Mouse (Mus musculus) midbrain, embryonic 16.5 days (tissue): Measurements from ENCODE around the gene Cep162. TPM values are rescaled to one million over a fixed set of nuclear protein-coding genes. Genes with fewer than 3 reads are reported as not detected.

ENCODE experiments used
- ATAC-seq: fragments of 200-750 bp; cut with Nextera tagmentation; 2 replicates; pipeline ENCODE4 v1.8.0; 2017; ENCODE audit warnings: moderate TSS enrichment
- H3K27ac ChIP-seq: fragments of 300-500 bp; sonication (generic); 2 replicates; pipeline ENCODE4 v1.5.1; 2014; ENCODE audit warnings: mild to moderate bottlenecking, low read length, mixed read lengths
- H3K27me3 ChIP-seq: fragments of 300-500 bp; sonication (generic); 2 replicates; pipeline ENCODE4 v1.6.1; 2014; ENCODE audit warnings: low read depth, low read length, mixed read lengths; ENCODE audit not compliant: control insufficient read depth, insufficient read depth
- H3K36me3 ChIP-seq: fragments of 300-500 bp; sonication (generic); 2 replicates; pipeline ENCODE4 v1.6.1; 2014; ENCODE audit warnings: mild to moderate bottlenecking, low read length, moderate library complexity, mixed read lengths; ENCODE audit not compliant: control insufficient read depth, insufficient read depth
- H3K4me1 ChIP-seq: fragments of 300-500 bp; sonication (generic); 2 replicates; pipeline ENCODE4 v1.6.1; 2014; ENCODE audit warnings: mild to moderate bottlenecking, low read length, mixed read lengths; ENCODE audit not compliant: control insufficient read depth, insufficient read depth
- H3K4me2 ChIP-seq: fragments of 300-500 bp; sonication (generic); 2 replicates; pipeline ENCODE4 v1.6.1; 2014; ENCODE audit warnings: mild to moderate bottlenecking, low read length, mixed read lengths
- H3K4me3 ChIP-seq: fragments of 300-500 bp; sonication (generic); 2 replicates; pipeline ENCODE4 v1.5.1; 2014; ENCODE audit warnings: low read depth, mild to moderate bottlenecking, low read length, moderate library complexity, mixed read lengths
- H3K9ac ChIP-seq: fragments of 300-500 bp; sonication (generic); 2 replicates; pipeline ENCODE4 v1.6.1; 2014; ENCODE audit warnings: low read depth, low read length, mixed read lengths
- H3K9me3 ChIP-seq: fragments of 300-500 bp; sonication (generic); replicated peaks from 2 replicates; pipeline ENCODE4 v1.6.1; 2014; ENCODE audit warnings: mild to moderate bottlenecking, low read length, mixed read lengths; ENCODE audit not compliant: control insufficient read depth, poor library complexity, severe bottlenecking
- WGBS: fragments of 180-500 bp; shearing (Covaris S2); extraction: QIAGEN DNeasy Blood & Tissue Kit; methylation state at CpG from one replicate; pipeline ENCODE4 v1.1.7; 2014; 5-methylcytosine and 5-hydroxymethylcytosine counted together
- polyA plus RNA-seq: library from polyadenylated mRNA; unstranded; fragments of >200 nt; fragmentation: Nextera tagmentation; extraction: Ambion mirVana; gene quantifications from 2 replicates; pipeline ENCODE4 v1.2.1, GENCODE M21; 2015

The Cep162 gene
- polyA plus RNA-seq, 1 experiment from 2014 or later: 6.4 TPM

DNA sequence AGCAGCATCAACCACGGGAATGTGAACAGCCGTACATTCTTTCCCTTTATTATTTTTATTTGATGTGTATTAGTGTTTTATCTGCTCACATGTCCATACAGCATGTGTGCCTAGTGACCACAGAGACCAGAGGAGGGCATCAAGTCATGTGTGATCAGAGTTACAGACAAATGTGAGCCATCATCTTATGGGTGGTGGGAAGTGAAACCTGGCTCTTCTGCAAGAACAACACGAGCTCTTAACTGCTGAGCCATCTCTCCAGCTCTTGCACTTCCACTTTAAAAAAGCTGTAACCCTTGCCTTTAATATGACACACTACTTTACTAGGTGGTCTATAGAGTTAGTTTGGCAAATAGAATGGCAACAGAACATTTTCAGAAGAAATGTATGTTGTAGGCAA, 83.8 kb downstream of the Cep162 start:
- peaks cover 5% of the 10 kb centered on the region for H3K4me1 ChIP-seq
- no peak overlapping the region for H3K4me2 ChIP-seq
- H3K9ac ChIP-seq: no peak overlapping the region
- no peak for ATAC-seq
- H3K27ac ChIP-seq: no peak overlapping the region
- 83% methylated on average over 3 of the region's 3 CpGs for WGBS
- H3K27me3 ChIP-seq: no peaks in the 10 kb centered on the region
- no peaks in the 10 kb centered on the region for H3K36me3 ChIP-seq
- no peaks in the 10 kb centered on the region for H3K9me3 ChIP-seq
- H3K4me3 ChIP-seq: no peak overlapping the region

DNA sequence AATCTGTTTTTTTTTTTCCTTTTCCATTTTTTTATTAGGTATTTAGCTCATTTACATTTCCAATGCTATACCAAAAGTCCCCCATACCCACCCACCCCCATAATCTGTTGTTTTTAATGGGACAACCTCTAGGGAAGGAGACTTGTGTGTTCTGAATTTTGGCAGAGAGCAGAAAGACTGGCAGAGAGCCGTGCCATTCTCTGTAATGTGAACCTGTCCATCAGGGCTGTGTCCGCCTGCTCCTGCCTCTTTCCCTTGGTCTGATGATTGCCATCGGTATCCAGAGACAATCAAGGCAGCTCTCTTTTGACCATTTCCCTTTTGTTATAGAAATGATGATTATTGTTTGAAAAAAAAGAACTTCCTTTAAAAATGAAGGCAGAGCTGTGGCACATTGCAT, 84.4 kb downstream of the Cep162 start:
- Histone ChIP-seq H3K4me2 (no peak overlapping the region), H3K4me1 (peaks cover 5% of the 10 kb centered on the region), H3K9ac (no peak overlapping the region), H3K4me3 (no peak overlapping the region), H3K9me3 (no peaks in the 10 kb centered on the region), H3K27ac (no peak overlapping the region), H3K27me3 (no peaks in the 10 kb centered on the region), H3K36me3 (no peaks in the 10 kb centered on the region)
- WGBS: 76% methylated on average over 3 of the region's 3 CpGs
- no peak for ATAC-seq

DNA sequence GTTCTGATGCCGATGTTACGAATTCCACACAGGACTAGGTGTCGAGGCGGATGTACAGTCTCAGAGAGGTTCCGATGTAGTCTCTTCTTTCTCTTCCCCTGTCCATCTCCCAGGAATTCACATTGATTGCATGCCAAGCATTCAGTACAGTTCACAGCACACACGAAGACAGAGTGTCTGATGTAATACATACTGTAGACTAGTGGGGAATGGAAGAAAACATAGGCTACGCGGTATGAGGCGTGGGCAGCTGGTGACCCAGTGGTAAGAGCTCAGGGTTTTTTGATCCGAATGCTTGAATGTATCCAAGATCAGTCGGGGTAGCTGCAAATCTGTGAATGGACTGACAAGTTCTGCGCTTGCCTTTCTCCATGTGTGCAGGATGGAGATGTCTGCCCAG, 86.2 kb downstream of the Cep162 start:
- Histone ChIP-seq H3K36me3 (no peaks in the 10 kb centered on the region), H3K27ac (no peak overlapping the region), H3K27me3 (no peaks in the 10 kb centered on the region), H3K4me3 (no peak overlapping the region), H3K9me3 (no peaks in the 10 kb centered on the region), H3K4me2 (no peak overlapping the region), H3K4me1 (peaks cover 5% of the 10 kb centered on the region), H3K9ac (no peak overlapping the region)
- no peak for ATAC-seq
- WGBS: 81% methylated on average over 12 of the region's 12 CpGs

DNA sequence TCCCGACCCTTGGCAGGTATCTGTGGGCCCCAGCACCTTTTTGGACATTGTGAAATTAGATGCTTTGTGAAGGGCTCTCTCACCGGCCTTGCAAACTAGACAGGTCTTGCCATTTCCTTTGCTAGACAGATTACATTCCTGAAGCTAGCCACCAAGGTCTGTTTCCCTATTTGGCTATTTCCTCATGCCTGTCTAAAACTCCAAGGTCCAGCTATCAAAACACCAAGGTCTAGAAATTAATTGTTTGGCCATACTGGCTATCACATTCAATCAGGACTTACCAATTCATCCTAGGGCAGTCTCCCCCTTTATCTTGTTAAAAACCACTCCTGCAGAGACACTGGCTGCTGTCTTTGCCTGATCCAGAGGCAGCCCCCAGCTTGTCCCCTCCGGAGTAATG, 87.3 kb downstream of the Cep162 start:
- no peaks in the 10 kb centered on the region for H3K36me3 ChIP-seq
- peaks cover 5% of the 10 kb centered on the region for H3K4me1 ChIP-seq

DNA sequence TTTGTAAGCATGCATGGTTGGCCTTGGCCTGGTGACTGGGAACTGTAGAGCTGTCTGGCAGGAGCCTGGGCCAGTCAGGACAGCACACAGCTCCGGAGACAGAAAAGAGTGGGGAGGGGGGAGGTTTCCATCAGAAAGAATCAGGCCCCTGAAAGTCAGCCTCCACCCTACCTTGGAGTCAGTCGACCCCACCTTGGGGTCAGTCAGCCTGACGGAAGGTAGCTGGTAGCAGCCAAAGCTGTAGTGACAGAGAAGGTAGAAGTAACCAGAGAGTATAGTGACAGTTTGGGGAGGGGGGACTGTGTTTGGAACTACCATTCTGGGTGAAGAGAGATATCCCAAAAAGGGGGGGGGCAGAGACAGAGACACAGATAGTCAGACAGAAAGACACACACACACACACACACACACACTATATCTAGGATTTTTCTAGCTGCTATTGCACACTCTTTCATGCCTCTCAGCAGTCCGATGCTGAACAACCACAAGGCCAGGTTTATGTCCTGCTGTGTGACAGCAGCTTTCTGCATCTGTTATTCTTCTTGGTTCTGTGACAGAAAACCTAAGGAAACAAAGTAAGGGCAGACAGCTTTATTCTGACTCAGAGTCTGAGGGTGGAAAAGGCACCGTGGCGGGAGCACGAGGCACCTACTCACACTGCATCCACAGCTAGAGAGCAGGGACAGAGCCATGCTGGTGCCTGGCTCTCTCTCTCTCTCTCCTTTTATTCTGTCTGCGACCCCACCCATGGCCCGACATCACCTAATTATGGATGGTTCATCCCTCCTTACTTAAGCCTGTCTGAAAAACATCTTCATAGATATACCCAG, 88.1 kb downstream of the Cep162 start:
- no peak overlapping the region for H3K9ac ChIP-seq
- no peak overlapping the region for H3K4me2 ChIP-seq
- H3K27ac ChIP-seq: 0 out of 2 replicates have a peak overlapping the region, but pooled peaks have one; percentile 30
- 39% methylated on average over 9 of the region's 9 CpGs for WGBS
- peak; percentile 66 for ATAC-seq
- H3K36me3 ChIP-seq: no peaks in the 10 kb centered on the region
- no peak overlapping the region for H3K4me3 ChIP-seq
- H3K9me3 ChIP-seq: no peaks in the 10 kb centered on the region
- H3K4me1 ChIP-seq: peaks cover 5% of the 10 kb centered on the region
- no peaks in the 10 kb centered on the region for H3K27me3 ChIP-seq

More for the DNA sequence above, 87.3 kb downstream of the Cep162 start:
- 45% methylated on average over 3 of the region's 3 CpGs for WGBS
- Histone ChIP-seq H3K27me3 (no peaks in the 10 kb centered on the region), H3K4me3 (no peak overlapping the region), H3K9me3 (no peaks in the 10 kb centered on the region), H3K9ac (no peak overlapping the region), H3K27ac (no peak overlapping the region), H3K4me2 (no peak overlapping the region)
- ATAC-seq: no peak

DNA sequence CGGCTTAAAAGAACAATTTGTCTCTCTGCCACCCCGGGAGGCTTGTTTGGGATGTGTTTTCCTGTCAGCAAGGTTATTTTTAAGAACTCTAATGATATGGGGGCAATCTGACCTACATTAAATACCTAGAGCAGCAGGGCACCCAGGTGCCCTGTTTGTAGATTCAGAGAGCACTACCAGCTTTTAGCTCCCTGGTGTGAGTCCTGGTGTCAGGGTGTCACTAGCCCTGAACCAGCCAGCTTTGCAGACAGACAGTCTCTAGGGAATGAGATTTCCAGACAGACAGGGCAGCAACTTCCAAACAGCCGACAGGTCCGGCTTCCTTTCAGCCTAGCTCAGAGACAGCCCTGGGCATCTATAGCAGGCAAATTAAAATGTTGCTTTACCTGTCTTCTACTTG, 92.8 kb downstream of the Cep162 start:
- H3K4me2 ChIP-seq: no peak overlapping the region
- H3K9me3 ChIP-seq: no peaks in the 10 kb centered on the region
- WGBS: 84% methylated on average over 4 of the region's 4 CpGs
- H3K4me1 ChIP-seq: peaks cover 3% of the 10 kb centered on the region
- H3K36me3 ChIP-seq: no peaks in the 10 kb centered on the region
- H3K9ac ChIP-seq: no peak overlapping the region
- no peak for ATAC-seq
- H3K4me3 ChIP-seq: no peak overlapping the region
- H3K27ac ChIP-seq: no peak overlapping the region
- H3K27me3 ChIP-seq: no peaks in the 10 kb centered on the region

DNA sequence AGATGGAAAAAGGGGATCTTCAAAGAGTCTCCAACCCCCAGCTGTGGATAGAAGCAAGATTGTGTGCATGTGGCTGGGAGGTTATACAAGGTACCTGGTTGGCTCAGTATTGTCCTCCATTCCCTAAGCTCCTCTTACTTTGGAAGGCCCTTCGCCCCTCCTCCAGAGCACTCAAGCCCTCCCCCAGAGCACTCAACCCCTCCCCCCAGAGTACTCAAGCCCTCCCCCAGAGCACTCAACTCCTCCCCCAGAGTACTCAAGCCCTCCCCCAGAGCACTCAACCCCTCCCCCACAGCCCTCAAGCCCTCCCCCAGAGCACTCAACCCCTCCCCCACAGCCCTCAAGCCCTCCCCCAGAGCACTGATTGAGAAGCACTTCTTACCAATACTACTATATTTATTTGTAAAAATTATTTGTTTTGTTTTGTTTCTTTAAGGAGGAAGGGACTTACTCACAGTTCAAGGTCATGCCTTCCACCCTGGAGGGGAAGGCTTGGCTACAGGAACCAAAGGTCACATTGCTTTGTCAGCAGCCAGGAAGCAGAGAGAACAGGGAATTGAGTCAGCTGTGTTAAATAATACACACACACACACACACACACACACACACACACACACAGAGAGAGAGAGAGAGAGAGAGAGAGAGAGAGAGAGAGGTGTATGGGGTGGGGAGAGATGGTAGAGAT, 102.6 kb downstream of the Cep162 start:
- WGBS: 100% methylated on average over 1 of the region's 1 CpGs
- no peak overlapping the region for H3K9ac ChIP-seq
- no peaks in the 10 kb centered on the region for H3K27me3 ChIP-seq
- H3K4me2 ChIP-seq: no peak overlapping the region
- ATAC-seq: no peak
- no peak overlapping the region for H3K27ac ChIP-seq
- H3K36me3 ChIP-seq: no peaks in the 10 kb centered on the region
- no peaks in the 10 kb centered on the region for H3K4me1 ChIP-seq
- H3K9me3 ChIP-seq: no peaks in the 10 kb centered on the region
- no peak overlapping the region for H3K4me3 ChIP-seq

DNA sequence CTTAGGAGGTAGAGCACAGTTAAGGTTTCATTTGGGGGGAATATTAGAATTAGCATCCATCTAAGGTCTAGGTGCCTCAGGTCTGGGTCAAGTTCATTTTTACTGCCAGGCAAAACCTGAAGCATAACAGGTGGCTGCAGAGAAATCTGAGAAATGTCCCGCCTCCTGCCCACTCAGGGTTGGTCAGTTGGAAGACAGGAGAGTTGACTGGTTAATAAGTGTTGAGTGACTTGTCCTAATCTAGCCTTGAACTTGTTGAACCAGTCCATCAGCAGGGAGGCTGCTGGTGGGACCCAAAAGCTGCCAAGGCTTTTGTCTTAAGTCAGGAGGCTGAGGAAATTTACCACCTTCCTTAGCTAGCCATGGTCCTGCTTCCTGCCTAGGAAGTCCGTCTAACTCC, 107.4 kb downstream of the Cep162 start:
- H3K9me3 ChIP-seq: no peaks in the 10 kb centered on the region
- WGBS: 82% methylated on average over 2 of the region's 2 CpGs
- no peak overlapping the region for H3K4me2 ChIP-seq
- H3K4me1 ChIP-seq: peaks cover 7% of the 10 kb centered on the region; the same call in 1 of the 2 replicates
- H3K36me3 ChIP-seq: no peaks in the 10 kb centered on the region
- H3K27ac ChIP-seq: no peak overlapping the region
- no peak for ATAC-seq
- no peak overlapping the region for H3K4me3 ChIP-seq
- no peak overlapping the region for H3K9ac ChIP-seq
- peaks cover 15% of the 10 kb centered on the region; the same call in 1 of the 2 replicates for H3K27me3 ChIP-seq

DNA sequence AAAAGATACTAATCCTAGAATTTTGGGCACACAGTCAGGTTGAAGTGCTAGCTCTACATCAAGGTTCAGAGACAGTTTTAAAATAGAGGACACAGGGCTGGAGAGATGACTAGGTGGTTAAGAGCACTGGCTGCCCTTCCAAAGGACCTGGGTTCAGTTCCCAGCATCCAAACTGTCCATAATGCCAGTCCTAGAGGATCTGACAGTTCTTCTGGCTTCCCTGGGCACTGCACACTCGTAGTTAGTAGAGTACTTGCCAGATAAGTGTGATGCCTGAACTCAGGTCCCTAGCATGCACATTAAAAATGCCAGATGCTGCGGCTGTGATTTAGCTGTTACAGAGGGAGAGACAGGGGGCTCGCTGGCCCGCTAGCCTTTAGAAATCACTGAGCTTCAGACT, 108.9 kb downstream of the Cep162 start:
- Histone ChIP-seq H3K36me3 (no peaks in the 10 kb centered on the region), H3K9me3 (no peaks in the 10 kb centered on the region), H3K9ac (no peak overlapping the region), H3K4me1 (peaks cover 7% of the 10 kb centered on the region; the same call in 1 of the 2 replicates), H3K27me3 (peaks cover 15% of the 10 kb centered on the region; the same call in 1 of the 2 replicates), H3K27ac (no peak overlapping the region), H3K4me2 (no peak overlapping the region), H3K4me3 (no peak overlapping the region)
- no peak for ATAC-seq
- WGBS: 86% methylated on average over 4 of the region's 4 CpGs
